Mouse (Mus musculus) myocyte (in vitro differentiated cells): ENCODE measurements around the gene Gsk3b. TPM values are rescaled to one million over a fixed set of nuclear protein-coding genes. Genes with fewer than 3 reads are reported as not detected.
"Not testable (repeated sequence)": the region's sequence is repeated elsewhere in the genome, so short reads cannot be mapped to it uniquely, and the experiment has no call there.

ENCODE experiments used
- H3K27me3 ChIP-seq: one replicate; pipeline ENCODE4 v1.6.1; 2011; ENCODE audit not compliant: control insufficient read depth, insufficient read depth, insufficient read length
- H3K36me3 ChIP-seq: one replicate; pipeline ENCODE4 v1.6.1; 2011; ENCODE audit not compliant: control insufficient read depth, insufficient read depth
- H3K4me2 ChIP-seq: one replicate; pipeline ENCODE4 v1.6.1; 2011; ENCODE audit warnings: low read depth, control low read depth
- H3K4me3 ChIP-seq: one replicate; pipeline ENCODE4 v1.5.1; 2011; ENCODE audit warnings: mild to moderate bottlenecking, control low read depth, moderate library complexity
- H3K79me2 ChIP-seq: one replicate; pipeline ENCODE4 v1.6.1; 2011; ENCODE audit not compliant: control insufficient read depth, insufficient read depth
- H3ac ChIP-seq: one replicate; pipeline ENCODE4 v1.6.1; 2011; ENCODE audit not compliant: control insufficient read depth, insufficient read length
- CEBPB ChIP-seq: IDR thresholded peaks from 2 replicates; pipeline ENCODE4 v1.6.1; 2011; ENCODE audit warnings: mild to moderate bottlenecking, moderate library complexity; ENCODE audit not compliant: poor library complexity, insufficient read depth, severe bottlenecking
- E2F4 ChIP-seq: IDR thresholded peaks from one replicate; pipeline ENCODE4 v1.6.1; 2011; ENCODE audit warnings: mild to moderate bottlenecking, control low read depth, moderate library complexity; ENCODE audit not compliant: insufficient read depth
- MAX ChIP-seq: IDR thresholded peaks from one replicate; pipeline ENCODE4 v1.6.1; 2011; ENCODE audit warnings: low read depth, mild to moderate bottlenecking, control low read depth
- MYOD1 ChIP-seq, 3 experiments: IDR thresholded peaks; one replicate each; pipeline ENCODE4 v1.6.1; 2011; ENCODE audit warnings: control low read depth in 2 of 3, low read depth in 2 of 3, mild to moderate bottlenecking in 2 of 3, moderate library complexity in 1 of 3; ENCODE audit not compliant: insufficient read length in 2 of 3, control insufficient read depth in 1 of 3
- MYOG ChIP-seq, 3 experiments: IDR thresholded peaks; one replicate each; pipeline ENCODE4 v1.6.1; 2011; ENCODE audit warnings: control low read depth in 2 of 3, low read depth in 2 of 3, mild to moderate bottlenecking in 2 of 3; ENCODE audit not compliant: insufficient read length in 2 of 3, control insufficient read depth in 1 of 3, insufficient read depth in 1 of 3
- POLR2A ChIP-seq: IDR thresholded peaks from one replicate; pipeline ENCODE4 v1.6.1; 2011; ENCODE audit warnings: low read depth, mild to moderate bottlenecking, control low read depth, moderate library complexity; ENCODE audit not compliant: insufficient read length
- POLR2AphosphoS2 ChIP-seq: IDR thresholded peaks from one replicate; pipeline ENCODE4 v1.6.1; 2011; ENCODE audit warnings: low read depth, control low read depth; ENCODE audit not compliant: insufficient read length
- REST ChIP-seq: IDR thresholded peaks from one replicate; pipeline ENCODE4 v1.6.1; 2011; ENCODE audit warnings: mild to moderate bottlenecking, control low read depth, moderate library complexity; ENCODE audit not compliant: insufficient read depth, insufficient read length
- SRF ChIP-seq: IDR thresholded peaks from one replicate; pipeline ENCODE4 v1.6.1; 2011; ENCODE audit warnings: low read depth; ENCODE audit not compliant: control insufficient read depth, insufficient read length
- TCF12 ChIP-seq: IDR thresholded peaks from one replicate; pipeline ENCODE4 v1.6.1; 2011; ENCODE audit warnings: mild to moderate bottlenecking, control low read depth; ENCODE audit not compliant: poor library complexity, insufficient read depth, severe bottlenecking
- TCF3 ChIP-seq: IDR thresholded peaks from one replicate; pipeline ENCODE4 v1.6.1; 2011; ENCODE audit warnings: low read depth, control low read depth; ENCODE audit not compliant: insufficient read length
- USF1 ChIP-seq: IDR thresholded peaks from one replicate; pipeline ENCODE4 v1.6.1; 2011; ENCODE audit warnings: low read depth, mild to moderate bottlenecking, control low read depth, moderate library complexity
- polyA plus RNA-seq: library from polyadenylated mRNA; unstranded; fragments of >200 nt; fragmentation: generic; extraction: Trizol; gene quantifications from one replicate; pipeline ENCODE4 v1.2.1, GENCODE M21; 2012; ENCODE audit warnings: missing spikeins

Gene Gsk3b
- polyA plus RNA-seq, 1 experiment: 18.7 TPM

GRCm38 (mm10) chr16:38058836-38059235 is 30.0 kb upstream of the Gsk3b start:
- Histone ChIP-seq H3ac (no peak overlapping the region), H3K36me3 (no peaks in the 10 kb centered on the region), H3K4me2 (no peak overlapping the region), H3K79me2 (no peaks in the 10 kb centered on the region), H3K27me3 (no peaks in the 10 kb centered on the region), H3K4me3 (no peak overlapping the region)
- TF ChIP-seq MYOD1 (IDR thresholded peaks at IDR 0.05; ENCODE audit: control insufficient read depth in 1 of 3, insufficient read length in 2 of 3, low read depth in 2 of 3) (no peak), MYOG (IDR thresholded peaks at IDR 0.05; ENCODE audit: control insufficient read depth in 1 of 3, insufficient read depth in 1 of 3, insufficient read length in 2 of 3, low read depth in 2 of 3) (no peak), POLR2AphosphoS2 (no peak), REST (no peak), TCF3 (no peak)

GRCm38 (mm10) chr16:38059631-38060030 is 29.2 kb upstream of the Gsk3b start:
- Histone ChIP-seq H3K4me3 (no peak overlapping the region), H3K79me2 (no peaks in the 10 kb centered on the region), H3K27me3 (no peaks in the 10 kb centered on the region), H3ac (no peak overlapping the region), H3K36me3 (no peaks in the 10 kb centered on the region), H3K4me2 (peak overlapping the region; percentile 35)
- TF ChIP-seq MAX: no peak
- TF ChIP-seq SRF: no peak
- no peak for TF ChIP-seq TCF3
- TF ChIP-seq MYOG (IDR thresholded peaks at IDR 0.05; ENCODE audit: control insufficient read depth in 1 of 3, insufficient read depth in 1 of 3, insufficient read length in 2 of 3, low read depth in 2 of 3): no peak
- no peak for TF ChIP-seq TCF12
- TF ChIP-seq REST: no peak
- no peak for TF ChIP-seq POLR2AphosphoS2
- no peak for TF ChIP-seq USF1
- TF ChIP-seq E2F4: no peak
- TF ChIP-seq POLR2A: no peak
- no peak for TF ChIP-seq CEBPB
- TF ChIP-seq MYOD1 (IDR thresholded peaks at IDR 0.05; ENCODE audit: control insufficient read depth in 1 of 3, insufficient read length in 2 of 3, low read depth in 2 of 3): no peak

- H3K36me3 ChIP-seq, H3K27me3 ChIP-seq, H3K4me2 ChIP-seq: not testable (repeated sequence)
These were observed 14.8 kb upstream of the Gsk3b start for GRCm38 (mm10) chr16:38073859-38074631.

GRCm38 (mm10) chr16:38080201-38080600 is 8.6 kb upstream of the Gsk3b start:
- no peaks in the 10 kb centered on the region for H3K27me3 ChIP-seq
- H3K36me3 ChIP-seq: no peaks in the 10 kb centered on the region
- no peak overlapping the region for H3K4me2 ChIP-seq
- no peaks in the 10 kb centered on the region for H3K79me2 ChIP-seq
- TF ChIP-seq REST: no peak
- no peak for TF ChIP-seq E2F4
- no peak for TF ChIP-seq USF1
- H3ac ChIP-seq: no peak overlapping the region
- no peak overlapping the region for H3K4me3 ChIP-seq

More at GRCm38 (mm10) chr16:38073859-38074631, 14.8 kb upstream of the Gsk3b start:
- H3ac ChIP-seq, H3K79me2 ChIP-seq, H3K4me3 ChIP-seq: not testable (repeated sequence)

GRCm38 (mm10) chr16:38087231-38087630 is 1.6 kb upstream of the Gsk3b start:
- Histone ChIP-seq H3K27me3 (no peaks in the 10 kb centered on the region), H3K4me2 (peak overlapping the region; percentile 77), H3K36me3 (no peaks in the 10 kb centered on the region), H3K4me3 (peak overlapping the region; percentile 87), H3K79me2 (peaks cover 24% of the 10 kb centered on the region), H3ac (no peak overlapping the region)
- no peak for TF ChIP-seq POLR2AphosphoS2
- TF ChIP-seq CEBPB: no peak

- Histone ChIP-seq H3K4me3 (peak overlapping the region; percentile 87), H3K27me3 (no peaks in the 10 kb centered on the region), H3ac (peak overlapping the region; percentile 85), H3K79me2 (peaks cover 29% of the 10 kb centered on the region), H3K36me3 (no peaks in the 10 kb centered on the region), H3K4me2 (peak overlapping the region; percentile 77)
- TF ChIP-seq E2F4: no peak
- TF ChIP-seq MYOG (IDR thresholded peaks at IDR 0.05; ENCODE audit: control insufficient read depth in 1 of 3, insufficient read depth in 1 of 3, insufficient read length in 2 of 3, low read depth in 2 of 3): no peak
- no peak for TF ChIP-seq MAX
- no peak for TF ChIP-seq CEBPB
- TF ChIP-seq TCF3: no peak
- TF ChIP-seq USF1: no peak
- no peak for TF ChIP-seq REST
- no peak for TF ChIP-seq POLR2A
- TF ChIP-seq MYOD1 (IDR thresholded peaks at IDR 0.05; ENCODE audit: control insufficient read depth in 1 of 3, insufficient read length in 2 of 3, low read depth in 2 of 3): no peak
These were observed 1.1 kb upstream of the Gsk3b start for GRCm38 (mm10) chr16:38087645-38088125.
